Mouse (Mus musculus) small intestine, adult 10 weeks (tissue): Measurements from ENCODE around the gene Glis2. TPM values are rescaled to one million over a fixed set of nuclear protein-coding genes. Genes with fewer than 3 reads are reported as not detected.

Source experiments
- polyA plus RNA-seq: library from polyadenylated mRNA; stranded (reverse); fragments of 350-450 nt; fragmentation: Illumina TruSeq; extraction: RNeasy Lipid Tissue Mini Kit (QIAGEN cat#74804); gene quantifications from one replicate; pipeline ENCODE4 v1.2.3, GENCODE M21; 2014; ENCODE audit warnings: low replicate concordance

Gene Glis2
- polyA plus RNA-seq = 0.56 TPM

GRCm38 (mm10) chr16:4593971-4594813, at the start of gene Glis2:
Gene Glis2 (plus strand): TSS chr16:4594713.

GRCm38 (mm10) chr16:4559715-4560144, 34.8 kb upstream of the Glis2 start, which contains the start of gene Tfap4:
Gene Tfap4 (minus strand): TSS chr16:4559854.

GRCm38 (mm10) chr16:4624481-4625110, 30.1 kb downstream of the Glis2 start, which contains the start of gene Pam16:
Gene Pam16 (minus strand): TSS chr16:4624988.

GRCm38 (mm10) chr16:4639831-4640237, 45.3 kb downstream of the Glis2 start, which contains the start of the genes Vasn and Dnaja3:
Gene Vasn (plus strand): TSS chr16:4639941.
Gene Dnaja3 (plus strand): TSS chr16:4639989.

Other genes starting within 250 kb of the Glis2 start
- gene Adcy9, start 174.2 kb upstream of the Glis2 start, polyA plus RNA-seq = 0.89 TPM
- gene Srl, start 52.9 kb upstream of the Glis2 start, polyA plus RNA-seq = 1.8 TPM
- gene Tfap4, start 34.9 kb upstream of the Glis2 start, polyA plus RNA-seq = 2.0 TPM
- 8.9 TPM for gene Pam16, start 30.3 kb downstream of the Glis2 start, polyA plus RNA-seq
- 0.48 TPM for gene Vasn, start 45.2 kb downstream of the Glis2 start, polyA plus RNA-seq
- gene Dnaja3, start 45.3 kb downstream of the Glis2 start, polyA plus RNA-seq = 18.0 TPM
- 1.3 TPM for gene Coro7, start 85.1 kb downstream of the Glis2 start, polyA plus RNA-seq
- 0.71 TPM for gene Nmral1, start 124.6 kb downstream of the Glis2 start, polyA plus RNA-seq
- gene Hmox2, start 131.6 kb downstream of the Glis2 start, polyA plus RNA-seq = 47.3 TPM
- gene Cdip1, start 195.6 kb downstream of the Glis2 start, polyA plus RNA-seq = 40.1 TPM
- gene 4930562C15Rik, start 240.7 kb downstream of the Glis2 start, polyA plus RNA-seq = not detected